Mouse (Mus musculus) myocyte (in vitro differentiated cells): ENCODE results near the gene Plxna4.

Experiments
- CEBPB ChIP-seq: IDR thresholded peaks from 2 replicates; pipeline ENCODE4 v1.6.1; 2011; ENCODE audit warnings: mild to moderate bottlenecking, moderate library complexity; ENCODE audit not compliant: poor library complexity, insufficient read depth, severe bottlenecking
- POLR2A ChIP-seq: IDR thresholded peaks from one replicate; pipeline ENCODE4 v1.6.1; 2011; ENCODE audit warnings: low read depth, mild to moderate bottlenecking, control low read depth, moderate library complexity; ENCODE audit not compliant: insufficient read length

DNA sequence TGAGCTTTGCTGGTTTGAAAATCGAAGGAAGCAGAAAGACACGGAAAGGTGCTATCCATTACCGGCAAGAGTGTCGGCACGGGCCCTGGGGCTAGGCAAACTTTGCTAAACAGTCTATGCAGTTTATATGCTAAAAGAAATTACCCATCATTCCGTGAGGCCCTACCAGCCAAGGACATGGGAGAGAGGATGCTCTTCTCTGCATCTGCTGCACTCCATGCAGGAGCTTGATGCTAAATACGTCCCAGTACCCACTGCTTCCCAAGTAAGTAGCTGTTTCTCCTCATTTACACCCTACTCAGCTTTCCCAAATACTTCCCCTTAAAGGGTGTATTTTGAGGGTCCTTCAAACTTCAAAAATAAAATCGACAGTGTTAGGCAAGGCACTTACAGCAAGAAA is 203.6 kb downstream of the Plxna4 start:
- no peak for TF ChIP-seq POLR2A
- no peak for TF ChIP-seq CEBPB
